Mouse (Mus musculus) lung, embryonic 14.5 days (tissue): ENCODE data around the gene Pacs2. TPM values are rescaled to one million over a fixed set of nuclear protein-coding genes. Genes with fewer than 3 reads are reported as not detected.

Source experiments
- ATAC-seq: fragments of 200-750 bp; cut with Nextera tagmentation; 2 replicates; pipeline ENCODE4 v1.8.0; 2017; ENCODE audit warnings: mild to moderate bottlenecking, moderate TSS enrichment, moderate library complexity; ENCODE audit not compliant: insufficient read depth
- DNase-seq: peaks from one replicate; pipeline ENCODE4 v3.0.0-alpha.2; 2015
- H3K27ac ChIP-seq: fragments of 300-500 bp; sonication (generic); 2 replicates; pipeline ENCODE4 v1.5.1; 2014; ENCODE audit warnings: low read depth, mild to moderate bottlenecking, moderate library complexity
- H3K27me3 ChIP-seq: fragments of 300-500 bp; sonication (generic); 2 replicates; pipeline ENCODE4 v1.6.1; 2014; ENCODE audit warnings: low read length, control low read depth; ENCODE audit not compliant: insufficient read depth
- H3K36me3 ChIP-seq: fragments of 300-500 bp; sonication (generic); 2 replicates; pipeline ENCODE4 v1.6.1; 2014; ENCODE audit warnings: control low read depth; ENCODE audit not compliant: insufficient read depth
- H3K4me1 ChIP-seq: fragments of 300-500 bp; sonication (generic); 2 replicates; pipeline ENCODE4 v1.6.1; 2014; ENCODE audit warnings: antibody characterized with exemption, control low read depth; ENCODE audit not compliant: insufficient read depth
- H3K4me2 ChIP-seq: fragments of 300-500 bp; sonication (generic); 2 replicates; pipeline ENCODE4 v1.6.1; 2014; ENCODE audit warnings: mild to moderate bottlenecking
- H3K4me3 ChIP-seq: fragments of 300-500 bp; sonication (generic); 2 replicates; pipeline ENCODE4 v1.5.1; 2014; ENCODE audit warnings: low read depth, low read length
- H3K9ac ChIP-seq: fragments of 300-500 bp; sonication (generic); 2 replicates; pipeline ENCODE4 v1.6.1; 2014
- H3K9me3 ChIP-seq: fragments of 300-500 bp; sonication (generic); 2 replicates; pipeline ENCODE4 v1.6.1; 2016; ENCODE audit warnings: low read depth, low read length, control low read depth
- CTCF ChIP-seq: IDR thresholded peaks from 2 replicates; pipeline ENCODE4 v1.5.1; 2016; ENCODE audit warnings: antibody characterized with exemption, low read depth
- WGBS: fragments of 180-500 bp; shearing (Covaris S2); extraction: QIAGEN DNeasy Blood & Tissue Kit; methylation state at CpG from one replicate; pipeline ENCODE4 v1.1.7; 2014; 5-methylcytosine and 5-hydroxymethylcytosine counted together
- polyA plus RNA-seq: library from polyadenylated mRNA; unstranded; fragments of >200 nt; fragmentation: Nextera tagmentation; extraction: Ambion mirVana; gene quantifications from 2 replicates; pipeline ENCODE4 v1.2.1, GENCODE M21; 2014

The Pacs2 gene
- polyA plus RNA-seq, 1 experiment from 2014 or later, result 15.6 TPM

DNA sequence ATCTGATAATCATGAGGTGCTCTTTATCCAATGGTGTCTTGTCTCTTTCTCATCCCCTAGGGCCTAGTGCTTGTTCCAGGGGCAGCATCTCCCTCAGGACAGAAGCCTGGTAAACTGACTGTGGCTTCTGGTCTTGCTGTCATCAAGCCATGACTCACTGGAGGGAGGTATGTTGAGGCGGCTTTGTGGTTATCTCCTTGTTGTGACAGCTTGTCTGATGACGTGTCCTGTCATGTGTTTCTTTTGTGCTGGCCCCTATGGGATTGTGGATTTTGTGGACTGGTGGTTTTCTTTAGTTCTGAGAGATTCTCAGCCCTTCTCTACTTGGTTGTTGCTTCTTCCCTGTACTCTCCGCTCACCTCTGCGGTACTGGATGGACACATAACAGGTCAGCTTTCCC lies 8.8 kb downstream of the Pacs2 start:
- H3K4me2 ChIP-seq, result no peak overlapping the region
- 68% methylated on average over 4 of the region's 4 CpGs for WGBS
- peaks cover 9% of the 10 kb centered on the region; the same call in 1 of the 2 replicates for H3K36me3 ChIP-seq
- DNase-seq (no peak), ATAC-seq (no peak)
- no peak overlapping the region for H3K9ac ChIP-seq
- no peak overlapping the region for H3K27ac ChIP-seq
- no peak for TF ChIP-seq CTCF
- no peaks in the 10 kb centered on the region for H3K4me1 ChIP-seq
- no peaks in the 10 kb centered on the region for H3K27me3 ChIP-seq
- no peaks in the 10 kb centered on the region for H3K9me3 ChIP-seq
- H3K4me3 ChIP-seq, result no peak overlapping the region

DNA sequence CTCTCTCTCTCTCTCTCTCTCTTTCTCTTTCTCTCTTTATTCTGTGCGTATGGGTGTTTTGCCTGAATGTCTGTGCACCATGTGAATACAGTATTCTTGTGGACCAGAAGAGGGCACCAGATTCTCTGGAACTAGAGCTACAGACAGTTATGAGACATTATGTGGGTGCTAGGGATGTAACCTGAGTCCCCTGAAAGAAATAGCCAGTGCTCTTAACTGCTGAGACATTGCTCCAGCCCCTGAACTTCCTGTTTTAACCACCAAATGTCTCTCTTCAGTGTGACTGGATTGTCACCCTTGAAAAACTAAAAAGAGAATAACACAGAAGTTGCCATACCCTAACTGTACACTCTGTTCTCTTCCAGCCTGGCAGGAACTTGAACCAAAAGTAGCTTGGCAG lies 12.2 kb downstream of the Pacs2 start:
- ATAC-seq (no peak), DNase-seq (no peak)
- no peak for TF ChIP-seq CTCF
- H3K4me2 ChIP-seq, result no peak overlapping the region
- no peak overlapping the region for H3K9ac ChIP-seq
- H3K4me3 ChIP-seq, result no peak overlapping the region
- no peaks in the 10 kb centered on the region for H3K9me3 ChIP-seq
- H3K4me1 ChIP-seq, result no peaks in the 10 kb centered on the region
- no peaks in the 10 kb centered on the region for H3K27me3 ChIP-seq
- 92% methylated on average over 1 of the region's 1 CpGs for WGBS
- no peak overlapping the region for H3K27ac ChIP-seq
- 0 out of 2 replicates have a peak, but pooled peaks cover 3% of the 10 kb centered on the region for H3K36me3 ChIP-seq

DNA sequence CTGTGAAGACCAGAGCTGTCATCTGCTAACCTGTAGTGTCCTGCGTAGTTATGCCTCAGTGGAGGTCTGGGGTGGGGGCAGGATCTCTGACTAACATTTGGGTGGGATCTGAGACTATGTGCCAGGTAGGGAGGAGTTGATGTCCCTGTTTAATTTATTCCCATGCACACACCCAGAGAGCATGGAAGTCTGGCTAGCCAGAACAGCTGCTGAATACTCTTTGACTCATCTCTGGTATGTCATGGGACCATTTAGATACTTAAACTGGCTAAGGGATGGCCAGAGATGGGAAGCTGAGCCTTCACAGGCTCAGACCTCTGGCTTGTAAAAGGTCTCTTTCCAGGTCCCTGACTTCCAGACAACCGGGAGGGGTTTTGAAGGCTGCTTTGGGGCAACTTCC lies 13.2 kb downstream of the Pacs2 start:
- no peak overlapping the region for H3K4me3 ChIP-seq
- WGBS, result 93% methylated on average over 2 of the region's 2 CpGs
- H3K4me1 ChIP-seq, result no peaks in the 10 kb centered on the region
- ATAC-seq (no peak), DNase-seq (no peak)
- TF ChIP-seq CTCF, result no peak
- H3K27me3 ChIP-seq, result no peaks in the 10 kb centered on the region
- no peak overlapping the region for H3K4me2 ChIP-seq
- no peak overlapping the region for H3K27ac ChIP-seq
- no peak overlapping the region for H3K9ac ChIP-seq
- H3K36me3 ChIP-seq, result 0 out of 2 replicates have a peak, but pooled peaks cover 3% of the 10 kb centered on the region
- no peaks in the 10 kb centered on the region for H3K9me3 ChIP-seq

DNA sequence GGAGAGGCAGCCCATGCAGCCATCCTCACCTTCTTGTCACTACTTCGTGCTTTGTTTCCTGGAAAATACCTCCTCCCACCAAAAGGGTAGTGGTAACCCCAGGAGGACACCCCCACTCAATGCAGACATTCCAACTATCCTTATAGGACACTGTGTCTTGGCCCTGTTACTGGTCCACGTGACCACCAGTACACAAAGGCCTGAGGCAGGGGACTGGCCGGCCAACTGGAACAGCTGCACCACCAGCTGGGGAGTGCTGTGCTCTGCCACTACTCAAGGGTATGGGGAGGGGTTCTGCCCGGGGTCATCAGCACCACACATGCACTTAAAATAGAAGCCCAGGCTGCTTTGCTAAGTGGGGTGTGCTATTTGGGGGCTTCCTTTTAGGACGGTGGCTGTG lies 13.8 kb downstream of the Pacs2 start:
- no peak overlapping the region for H3K4me3 ChIP-seq
- 69% methylated on average over 5 of the region's 5 CpGs for WGBS
- 0 out of 2 replicates have a peak, but pooled peaks cover 3% of the 10 kb centered on the region for H3K36me3 ChIP-seq
- no peak overlapping the region for H3K4me2 ChIP-seq
- no peaks in the 10 kb centered on the region for H3K9me3 ChIP-seq
- no peak overlapping the region for H3K9ac ChIP-seq
- no peaks in the 10 kb centered on the region for H3K4me1 ChIP-seq
- no peak for ATAC-seq
- H3K27ac ChIP-seq, result no peak overlapping the region
- TF ChIP-seq CTCF, result no peak
- H3K27me3 ChIP-seq, result no peaks in the 10 kb centered on the region
- DNase-seq, result no peak

DNA sequence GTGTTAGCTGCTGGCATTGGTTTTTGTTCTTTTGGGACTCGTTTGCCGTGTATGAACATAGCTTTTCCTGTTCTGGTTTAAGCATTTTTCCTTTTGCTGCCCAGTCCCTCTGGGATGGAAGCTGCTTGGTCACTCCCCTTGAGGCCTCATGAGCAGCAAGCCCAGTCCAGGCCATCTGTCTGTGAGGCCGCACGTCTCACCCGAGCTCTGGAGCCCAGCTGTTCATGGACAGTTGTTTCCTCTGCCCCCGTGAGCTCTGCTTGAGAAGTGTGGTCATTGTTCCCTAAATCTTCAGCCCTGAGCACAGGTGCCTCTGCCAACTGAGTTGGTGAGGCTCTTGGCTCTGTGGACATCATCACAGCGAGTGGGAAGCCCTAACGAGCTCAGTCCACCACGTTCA lies 14.6 kb downstream of the Pacs2 start:
- ATAC-seq, result no peak
- WGBS, result 72% methylated on average over 9 of the region's 9 CpGs
- H3K4me1 ChIP-seq, result no peaks in the 10 kb centered on the region
- H3K9me3 ChIP-seq, result no peaks in the 10 kb centered on the region
- H3K27me3 ChIP-seq, result no peaks in the 10 kb centered on the region
- H3K27ac ChIP-seq, result no peak overlapping the region
- no peak overlapping the region for H3K9ac ChIP-seq
- H3K36me3 ChIP-seq, result 0 out of 2 replicates have a peak, but pooled peaks cover 3% of the 10 kb centered on the region
- no peak overlapping the region for H3K4me2 ChIP-seq
- DNase-seq, result no peak
- no peak for TF ChIP-seq CTCF
- H3K4me3 ChIP-seq, result no peak overlapping the region

DNA sequence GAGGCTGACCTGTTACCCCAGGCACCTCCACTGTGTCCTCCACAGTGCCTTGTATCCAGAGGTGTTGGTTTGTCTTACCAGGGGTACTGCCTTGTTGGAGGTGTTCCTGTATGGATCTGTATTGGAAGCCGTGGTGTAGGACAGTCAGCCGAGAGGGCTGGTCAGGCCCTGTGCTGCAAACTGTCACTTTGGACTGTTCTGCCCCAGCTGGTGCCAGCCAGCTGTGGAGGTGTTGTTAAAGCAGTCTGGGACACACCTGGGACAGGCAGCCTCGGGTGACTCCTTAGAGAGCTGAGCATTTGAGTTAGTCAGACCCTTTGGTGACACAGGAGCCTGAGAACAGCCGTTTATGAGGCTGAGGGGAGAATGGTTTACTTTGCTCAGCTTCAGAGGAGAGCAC lies 15.7 kb downstream of the Pacs2 start:
- H3K27me3 ChIP-seq, result no peaks in the 10 kb centered on the region
- H3K4me2 ChIP-seq, result no peak overlapping the region
- ATAC-seq (no peak), DNase-seq (no peak)
- no peaks in the 10 kb centered on the region for H3K9me3 ChIP-seq
- 56% methylated on average over 4 of the region's 4 CpGs for WGBS
- H3K4me1 ChIP-seq, result no peaks in the 10 kb centered on the region
- no peak overlapping the region for H3K27ac ChIP-seq
- 0 out of 2 replicates have a peak, but pooled peaks cover 3% of the 10 kb centered on the region for H3K36me3 ChIP-seq
- H3K9ac ChIP-seq, result no peak overlapping the region
- no peak overlapping the region for H3K4me3 ChIP-seq
- no peak for TF ChIP-seq CTCF

DNA sequence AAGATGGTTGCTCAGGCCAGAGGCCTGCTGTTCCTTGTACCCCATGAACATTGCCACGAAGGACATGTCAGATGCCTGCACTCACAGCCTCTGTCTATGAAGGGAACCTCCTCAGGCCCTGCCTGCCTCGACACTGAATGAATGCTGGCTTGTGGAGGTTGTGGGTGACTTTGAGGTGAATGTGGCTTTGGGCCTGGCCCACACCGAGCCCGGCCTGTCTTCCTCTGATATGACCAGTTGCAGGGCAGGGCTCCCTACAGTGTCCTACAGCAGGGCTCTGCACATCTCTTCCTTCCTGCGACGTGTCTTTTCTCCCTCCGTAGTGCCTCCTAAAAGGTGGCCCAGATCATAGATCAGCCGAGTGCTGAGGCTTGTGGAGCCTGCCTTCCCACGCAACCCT lies 16.7 kb downstream of the Pacs2 start:
- TF ChIP-seq CTCF, result no peak
- Histone ChIP-seq H3K9me3 (no peaks in the 10 kb centered on the region), H3K9ac (no peak overlapping the region), H3K4me3 (no peak overlapping the region), H3K4me1 (no peaks in the 10 kb centered on the region), H3K36me3 (0 out of 2 replicates have a peak, but pooled peaks cover 3% of the 10 kb centered on the region), H3K4me2 (no peak overlapping the region), H3K27me3 (no peaks in the 10 kb centered on the region), H3K27ac (0 out of 2 replicates have a peak overlapping the region, but pooled peaks have one; percentile 10)
- 79% methylated on average over 9 of the region's 9 CpGs for WGBS
- DNase-seq (no peak), ATAC-seq (no peak)

DNA sequence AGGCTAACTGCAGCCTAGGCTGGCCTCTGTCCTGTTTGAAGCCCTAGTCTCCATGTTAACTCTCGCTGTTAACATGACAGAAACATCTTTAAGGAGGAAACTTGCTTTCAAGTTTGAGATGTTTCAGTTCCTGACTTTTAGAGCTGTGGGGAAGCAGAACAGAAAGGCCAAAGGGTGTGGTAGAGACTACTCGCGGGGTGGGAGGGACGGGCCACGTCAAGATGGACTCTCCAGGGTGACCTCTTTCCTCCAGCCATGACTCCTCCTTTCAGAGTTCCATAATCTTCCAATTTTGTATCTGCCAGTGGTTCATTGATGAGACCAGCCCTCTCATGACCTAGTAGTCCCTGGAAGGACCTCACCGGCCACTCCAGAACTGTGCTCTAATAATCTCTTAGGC lies 17.1 kb downstream of the Pacs2 start:
- ATAC-seq, result no peak
- DNase-seq, result no peak
- 0 out of 2 replicates have a peak, but pooled peaks cover 3% of the 10 kb centered on the region for H3K36me3 ChIP-seq
- WGBS, result 83% methylated on average over 6 of the region's 6 CpGs
- no peaks in the 10 kb centered on the region for H3K27me3 ChIP-seq
- no peaks in the 10 kb centered on the region for H3K9me3 ChIP-seq
- H3K4me3 ChIP-seq, result no peak overlapping the region
- H3K27ac ChIP-seq, result 0 out of 2 replicates have a peak overlapping the region, but pooled peaks have one; percentile 10
- no peak overlapping the region for H3K9ac ChIP-seq
- H3K4me1 ChIP-seq, result no peaks in the 10 kb centered on the region
- no peak overlapping the region for H3K4me2 ChIP-seq
- TF ChIP-seq CTCF, result no peak
